Mouse (Mus musculus) CH12F3 (cell line): ENCODE measurements around the gene Cyct.

ENCODE experiments used
- in situ Hi-C: fragments of 300-500 bp; cut with MboI; formaldehyde crosslinking; loops from 2 replicates; pipeline ENCODE4 v1.14.3; 2020; ENCODE audit warnings: low sequenced_read_pairs

Gene Cyct

GRCm38 (mm10) chr2:76360226-76360625 is at the start of gene Cyct:
Gene Cyct, minus strand, starts transcription at chr2:76360450.
- in situ Hi-C loops = loop anchor here (25.0 kb wide), 1 partner anchor 252 kb away; no protein-coding TSS in a partner anchor

- in situ Hi-C loops = no loop called here
Observed at GRCm38 (mm10) chr2:76409986-76410385, 49.7 kb upstream of the Cyct start.

- in situ Hi-C loops = no loop called here
Observed at GRCm38 (mm10) chr2:76409526-76409925, 49.3 kb upstream of the Cyct start.

- in situ Hi-C loops = no loop called here
Observed at GRCm38 (mm10) chr2:76406937-76407441, 46.7 kb upstream of the Cyct start.

GRCm38 (mm10) chr2:76406151-76406936 is 46.1 kb upstream of the Cyct start, which contains the start of gene Osbpl6:
Gene Osbpl6, plus strand, starts transcription at chr2:76406508.
- in situ Hi-C loops = no loop called here

GRCm38 (mm10) chr2:76405596-76406150 is 45.4 kb upstream of the Cyct start:
- in situ Hi-C loops = no loop called here

GRCm38 (mm10) chr2:76400178-76400577 is 39.9 kb upstream of the Cyct start:
- in situ Hi-C loops = no loop called here

- in situ Hi-C loops = no loop called here
Observed at GRCm38 (mm10) chr2:76386531-76386930, 26.3 kb upstream of the Cyct start.

- in situ Hi-C loops = no loop called here
Observed at GRCm38 (mm10) chr2:76378646-76379045, 18.4 kb upstream of the Cyct start.

GRCm38 (mm10) chr2:76374544-76375206 is 14.4 kb upstream of the Cyct start:
- in situ Hi-C loops = loop anchor here (25.0 kb wide), 1 partner anchor 238 kb away; no protein-coding TSS in a partner anchor

GRCm38 (mm10) chr2:76372244-76372643 is 12.0 kb upstream of the Cyct start:
- in situ Hi-C loops = loop anchor here (25.0 kb wide), 1 partner anchor 240 kb away; no protein-coding TSS in a partner anchor

GRCm38 (mm10) chr2:76370656-76370922 is 10.3 kb upstream of the Cyct start:
- in situ Hi-C loops = loop anchor here (25.0 kb wide), 1 partner anchor 242 kb away; no protein-coding TSS in a partner anchor

- in situ Hi-C loops = loop anchor here (25.0 kb wide), 1 partner anchor 242 kb away; no protein-coding TSS in a partner anchor
Observed at GRCm38 (mm10) chr2:76369821-76370655, 9.8 kb upstream of the Cyct start, which contains the start of gene Rbm45. Gene Rbm45, plus strand, starts transcription at chr2:76369984.

- in situ Hi-C loops = loop anchor here (25.0 kb wide), 1 partner anchor 243 kb away; no protein-coding TSS in a partner anchor
Observed at GRCm38 (mm10) chr2:76368861-76369660, 8.8 kb upstream of the Cyct start.

- in situ Hi-C loops = loop anchor here (25.0 kb wide), 1 partner anchor 245 kb away; no protein-coding TSS in a partner anchor
Observed at GRCm38 (mm10) chr2:76367188-76367922, 7.1 kb upstream of the Cyct start.

- in situ Hi-C loops = loop anchor here (25.0 kb wide), 1 partner anchor 246 kb away; no protein-coding TSS in a partner anchor
Observed at GRCm38 (mm10) chr2:76365811-76366210, 5.6 kb upstream of the Cyct start.

GRCm38 (mm10) chr2:76362111-76362510 is 1.9 kb upstream of the Cyct start:
- in situ Hi-C loops = loop anchor here (25.0 kb wide), 1 partner anchor 250 kb away; no protein-coding TSS in a partner anchor

- in situ Hi-C loops = no loop called here
Observed at GRCm38 (mm10) chr2:76347839-76348238, 12.4 kb downstream of the Cyct start.

- in situ Hi-C loops = no loop called here
Observed at GRCm38 (mm10) chr2:76342146-76342545, 18.1 kb downstream of the Cyct start.
